Mouse (Mus musculus): Measurements from ENCODE around the gene Il1r2.

- TF ChIP-seq CTCF (IDR thresholded peaks at IDR 0.05; ENCODE audit: low read depth) (no peak), EP300 (IDR thresholded peaks at IDR 0.05; ENCODE audit: low read depth) (no peak)
These were observed 90.5 kb downstream of the Il1r2 start for GRCm38 (mm10) chr1:40164331-40164730.

All from liver, postnatal 0 days (tissue).